Mouse (Mus musculus) olfactory bulb, adult 2 months (tissue): ENCODE results near the gene Hacd4.

Experiments used
- CTCF ChIP-seq: fragments of 200-500 bp; IDR thresholded peaks from 2 replicates; pipeline ENCODE4 v1.5.1; 2012; ENCODE audit warnings: low read depth, mild to moderate bottlenecking, low read length, moderate library complexity; ENCODE audit not compliant: insufficient read depth
- POLR2A ChIP-seq: fragments of 200-500 bp; IDR thresholded peaks from 2 replicates; pipeline ENCODE4 v1.6.1; 2012; ENCODE audit warnings: mild to moderate bottlenecking, low read depth, low read length, moderate library complexity; ENCODE audit not compliant: insufficient read depth

- TF ChIP-seq CTCF (no peak), POLR2A (no peak)
These were observed 81.3 kb downstream of the Hacd4 start for GRCm38 (mm10) chr4:88357431-88357830.
